Mouse (Mus musculus) layer of hippocampus, adult 18-20 months (tissue): ENCODE data around the gene Hoxc4. TPM values are rescaled to one million over a fixed set of nuclear protein-coding genes. Genes with fewer than 3 reads are reported as not detected.

ENCODE experiments used
- DNase-seq, 2 experiments: peaks; one replicate each; pipeline ENCODE4 v3.0.0; 2022; ENCODE audit warnings: low spot score in 2 of 2
- microRNA-seq, 2 experiments: library from miRNA; unstranded; fragments of <30 nt; microRNA quantifications; one replicate each; pipeline ENCODE4 v1.2.0; 2021
- total RNA-seq, 2 experiments: library from RNA; stranded (reverse); gene quantifications; 2 replicates each; pipeline ENCODE4 v1.2.3; 2021

Gene Hoxc4
- total RNA-seq, 2 experiments from 2014 or later = not detected

DNA sequence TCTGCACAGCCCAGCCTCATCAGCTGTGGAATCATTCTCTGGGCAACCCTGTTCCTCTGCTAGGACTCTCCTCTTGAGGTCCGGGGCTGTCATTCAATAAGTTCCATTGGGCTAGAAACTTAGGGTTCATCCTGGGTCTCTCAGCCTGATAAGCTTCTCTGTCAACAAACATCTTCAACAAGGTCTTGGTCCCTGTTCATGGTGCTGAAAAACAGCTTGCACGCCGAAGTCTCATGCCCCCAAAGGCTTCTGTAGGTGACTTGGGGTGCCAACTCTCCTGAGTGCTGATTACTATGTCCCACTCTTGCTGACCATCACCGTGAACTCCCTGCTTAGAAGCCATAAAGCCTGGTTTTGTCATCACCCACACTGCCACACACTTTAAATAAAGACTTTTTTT lies 63.9 kb downstream of the Hoxc4 start:
- DNase-seq = no peak

- no peak for DNase-seq
Measured at GRCm38 (mm10) chr15:103083598-103083997, 64.9 kb downstream of the Hoxc4 start.

DNA sequence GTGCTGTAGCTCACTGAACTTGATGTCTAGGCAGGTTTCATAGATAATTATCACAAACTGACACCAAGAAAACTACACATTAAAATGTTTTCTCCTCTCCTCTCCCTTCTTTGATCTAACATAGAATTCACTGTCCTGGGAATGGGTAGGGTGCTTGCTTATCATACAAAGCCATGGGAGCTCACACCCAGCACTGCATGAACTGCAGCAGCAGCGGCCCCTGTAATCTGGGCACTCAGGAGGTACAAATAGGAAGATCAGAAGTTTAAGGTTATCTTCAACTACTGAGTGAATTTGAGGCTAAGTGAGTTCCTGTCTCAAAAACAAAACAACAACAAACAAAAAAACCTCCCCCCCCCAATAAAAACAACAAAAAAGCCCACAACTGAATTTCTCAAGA lies 66.2 kb downstream of the Hoxc4 start:
- no peak for DNase-seq

DNA sequence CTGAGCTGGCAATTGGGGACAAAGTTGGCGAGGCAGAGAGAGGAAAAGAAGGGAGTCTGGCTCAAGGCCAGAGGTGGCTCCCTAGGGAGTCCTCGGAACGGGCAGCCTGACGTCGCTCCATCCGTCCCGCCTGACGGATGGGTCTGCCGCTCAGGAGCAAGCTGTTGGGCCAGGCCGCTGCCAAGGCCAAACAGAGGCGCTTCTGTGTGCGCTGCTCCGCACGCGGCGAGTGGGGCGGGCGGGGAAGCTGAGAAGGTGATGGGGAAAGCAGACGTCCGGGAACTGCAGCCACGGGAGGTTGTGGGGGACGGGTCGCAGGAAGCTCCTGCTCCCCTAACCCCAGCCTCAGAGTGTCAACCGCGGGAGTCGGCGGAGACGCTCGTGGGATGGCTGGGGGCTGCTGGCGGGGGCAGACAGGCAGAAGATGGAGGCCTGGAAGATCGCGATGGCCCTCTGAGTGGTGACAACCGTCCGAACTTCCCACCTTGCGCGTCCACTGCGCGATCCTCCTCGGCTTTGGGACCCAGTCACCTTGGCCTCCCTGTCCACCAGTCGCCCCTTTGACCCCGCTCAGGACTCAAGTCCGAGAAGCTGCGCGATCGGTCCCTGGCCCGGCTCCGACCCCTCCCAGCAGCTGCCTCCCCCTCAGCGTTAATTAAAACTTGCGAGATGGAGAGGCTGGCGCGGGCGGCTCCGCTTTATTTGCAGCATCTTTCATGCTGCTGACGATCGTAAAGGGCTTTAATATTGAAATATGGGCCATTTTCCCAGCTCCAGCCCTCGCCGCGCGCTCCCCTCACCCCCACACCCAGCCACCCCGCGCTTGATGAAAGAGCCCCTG lies 67.3 kb downstream of the Hoxc4 start:
- no peak for DNase-seq

Small RNA genes within 50 kb of the gene (microRNA-seq; reads per million reads assigned to microRNA genes)
- gene Mir196a-2 = 0.49 to 2.7 reads per million in 2 experiments
- gene Mir615 = 2.5 to 2.9 reads per million in 2 experiments

Other genes with a start within 250 kb of the Hoxc4 start
- gene Hoxc13, start 97.8 kb upstream of the Hoxc4 start, total RNA-seq = not detected
- gene Hoxc12, start 82.2 kb upstream of the Hoxc4 start, total RNA-seq = not detected
- gene Hoxc11, start 64.5 kb upstream of the Hoxc4 start, total RNA-seq = not detected
- gene Hoxc10, start 52.1 kb upstream of the Hoxc4 start, total RNA-seq = not detected
- not detected for gene Hoxc5, start 51.5 kb upstream of the Hoxc4 start, total RNA-seq
- not detected for gene Hoxc9, start 42.5 kb upstream of the Hoxc4 start, total RNA-seq
- not detected for gene Hoxc8, start 28.3 kb upstream of the Hoxc4 start, total RNA-seq
- not detected for gene Hoxc6, start 20.7 kb upstream of the Hoxc4 start, total RNA-seq
- gene Smug1, start 148.2 kb downstream of the Hoxc4 start, total RNA-seq = 10 to 100 TPM; 18.3 to 19.9 TPM
- 100 to 1,000 TPM; 174 to 190 TPM for gene Cbx5, start 220.9 kb downstream of the Hoxc4 start, total RNA-seq
- gene Hnrnpa1, start 221.5 kb downstream of the Hoxc4 start, total RNA-seq = 100 to 1,000 TPM; 239 to 256 TPM
- gene Nfe2, start 239.5 kb downstream of the Hoxc4 start, total RNA-seq = not detected